Mouse (Mus musculus) erythroblast, embryonic 14.5 days (primary cell): ENCODE measurements around the gene Lgmn.

Experiments
- GATA1 ChIP-seq: IDR thresholded peaks from 2 replicates; pipeline ENCODE4 v1.6.1; 2012; ENCODE audit warnings: low read length, inconsistent platforms, mixed read lengths
- TAL1 ChIP-seq: IDR thresholded peaks from 3 replicates; pipeline ENCODE4 v1.6.1; 2012; ENCODE audit warnings: low read length, inconsistent platforms, mixed read lengths

- TF ChIP-seq GATA1 (no peak), TAL1 (no peak)
Measured at GRCm38 (mm10) chr12:102382180-102382579, 57.4 kb downstream of the Lgmn start.
